In the genomic region with DNA sequence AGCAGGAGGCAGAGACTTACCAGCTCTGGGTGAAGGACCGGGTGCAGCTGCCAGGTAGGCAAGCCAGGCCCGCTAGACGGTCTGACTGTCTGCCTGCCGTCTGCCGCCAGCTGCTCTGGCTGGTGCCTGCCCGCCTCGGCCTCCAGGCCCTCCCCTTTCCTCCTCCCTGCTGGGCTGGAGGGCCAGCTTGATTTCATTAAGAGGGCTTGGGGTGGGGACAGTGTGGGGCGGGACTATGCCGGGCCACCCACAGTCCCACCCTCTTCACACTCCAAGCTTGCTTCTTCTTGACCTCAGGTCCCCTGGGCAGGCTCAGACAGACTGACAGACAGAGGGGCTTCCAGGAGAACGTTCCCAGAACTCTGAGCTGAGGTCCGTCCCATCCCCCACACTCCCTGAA, we compare ENCODE assay signal across 8 mouse cellular contexts. TPM values are rescaled to one million over a fixed set of nuclear protein-coding genes. Genes with fewer than 3 reads are reported as not detected.
DNase-seq lines count a peak whose midpoint lies in the region; ATAC-seq lines count a peak whose summit lies in the region.

A gene (minus strand): TSS at position 237 of the 400 bp plus-strand sequence.

- H3K4me3 ChIP-seq in embryonic facial prominence, embryonic 11.5 days (ENCODE audit: low read depth, low read length), result peak within 1 kb of the TSS; percentile 55
- peak within 1 kb of the TSS; percentile 51 for H3K4me3 ChIP-seq in heart, embryonic 10.5 days
- H3K4me3 ChIP-seq in kidney, embryonic 16.5 days (ENCODE audit: low read length), result peak within 1 kb of the TSS; percentile 46
- 0 out of 2 replicates have a peak within 1 kb of the TSS, but pooled peaks have one; percentile 1 for H3K4me3 ChIP-seq in liver, embryonic 16.5 days (ENCODE audit: low read depth, low read length)

- DNase-seq in frontal cortex, adult 2 months (ENCODE audit: extremely low spot score in 1 of 2, low spot score in 1 of 2), result no peak
- no peak for DNase-seq in frontal cortex, postnatal 14 days (ENCODE audit: low spot score in 2 of 2)
- peak; percentile 90 for DNase-seq in embryonic facial prominence, embryonic 11.5 days (ENCODE audit: low spot score)
- peak; percentile 85 for DNase-seq in heart, embryonic 10.5 days (ENCODE audit: low spot score)
- peak; percentile 62 for DNase-seq in ovary, postnatal 36 days (ENCODE audit: low spot score)
- DNase-seq in spleen, adult 18-20 months, result no peak

- H3K9me3 ChIP-seq in embryonic facial prominence, embryonic 11.5 days (replicated peaks; ENCODE audit: control insufficient read depth, low read length), result no peaks in the 10 kb centered on the region
- no peaks in the 10 kb centered on the region for H3K9me3 ChIP-seq in heart, embryonic 10.5 days
- H3K9me3 ChIP-seq in kidney, embryonic 16.5 days (ENCODE audit: low read length), result no peaks in the 10 kb centered on the region
- H3K9me3 ChIP-seq in liver, embryonic 16.5 days (replicated peaks; ENCODE audit: control insufficient read depth, low read length), result no peaks in the 10 kb centered on the region

- 1% methylated on average over 11 of the region's 11 CpGs for whole genome bisulfite sequencing in embryonic facial prominence, embryonic 11.5 days
- WGBS in heart, embryonic 10.5 days, result 0% methylated on average over 11 of the region's 11 CpGs
- under 1% methylated on average over 11 of the region's 11 CpGs for WGBS in kidney, embryonic 16.5 days
- 0% methylated on average over 11 of the region's 11 CpGs for WGBS in liver, embryonic 16.5 days (ENCODE audit: insufficient replicate concordance)

- peaks cover 11% of the 10 kb centered on the region for H3K4me1 ChIP-seq in embryonic facial prominence, embryonic 11.5 days (ENCODE audit: control insufficient read depth, insufficient read depth, low read length)
- peaks cover 38% of the 10 kb centered on the region for H3K4me1 ChIP-seq in heart, embryonic 10.5 days
- peaks cover 46% of the 10 kb centered on the region for H3K4me1 ChIP-seq in kidney, embryonic 16.5 days (ENCODE audit: insufficient read depth, low read length)
- peaks cover 2% of the 10 kb centered on the region; the same call in 1 of the 2 replicates for H3K4me1 ChIP-seq in liver, embryonic 16.5 days (ENCODE audit: control insufficient read depth, low read depth, low read length)

- H3K27ac ChIP-seq in embryonic facial prominence, embryonic 11.5 days (replicated peaks; ENCODE audit: low read depth, low read length), result peak within 1 kb of the TSS; percentile 92
- peak within 1 kb of the TSS; percentile 78 for H3K27ac ChIP-seq in heart, embryonic 10.5 days
- H3K27ac ChIP-seq in kidney, embryonic 16.5 days (ENCODE audit: low read length), result peak within 1 kb of the TSS; percentile 62
- no peak within 1 kb of the TSS for H3K27ac ChIP-seq in liver, embryonic 16.5 days (ENCODE audit: low read length)

- H3K9ac ChIP-seq in embryonic facial prominence, embryonic 11.5 days (replicated peaks; ENCODE audit: low read length), result peak within 1 kb of the TSS; percentile 55
- H3K9ac ChIP-seq in kidney, embryonic 16.5 days (replicated peaks; ENCODE audit: low read length), result peak within 1 kb of the TSS; percentile 58
- no peak within 1 kb of the TSS; the same call in 1 of the 2 replicates for H3K9ac ChIP-seq in liver, embryonic 16.5 days (ENCODE audit: low read depth, low read length)

- no peaks in the 10 kb centered on the region for H3K36me3 ChIP-seq in embryonic facial prominence, embryonic 11.5 days (replicated peaks; ENCODE audit: control insufficient read depth, insufficient read depth, low read depth, low read length)
- H3K36me3 ChIP-seq in heart, embryonic 10.5 days, result peaks cover under 1% of the 10 kb centered on the region; the same call in 1 of the 2 replicates
- no peaks in the 10 kb centered on the region for H3K36me3 ChIP-seq in kidney, embryonic 16.5 days (ENCODE audit: insufficient read depth, low read length)
- H3K36me3 ChIP-seq in liver, embryonic 16.5 days (ENCODE audit: control insufficient read depth, insufficient read depth), result no peaks in the 10 kb centered on the region

- no peaks in the 10 kb centered on the region for H3K27me3 ChIP-seq in embryonic facial prominence, embryonic 11.5 days (ENCODE audit: control insufficient read depth, insufficient read depth, low read length)
- peaks cover 36% of the 10 kb centered on the region for H3K27me3 ChIP-seq in heart, embryonic 10.5 days (ENCODE audit: insufficient read depth, poor library complexity, severe bottlenecking)
- H3K27me3 ChIP-seq in kidney, embryonic 16.5 days (ENCODE audit: insufficient read depth, low read length), result no peaks in the 10 kb centered on the region
- H3K27me3 ChIP-seq in liver, embryonic 16.5 days (ENCODE audit: control insufficient read depth, insufficient read depth, low read depth, low read length), result no peaks in the 10 kb centered on the region

- ATAC-seq in embryonic facial prominence, embryonic 11.5 days (replicated peaks; ENCODE audit: insufficient number of reproducible peaks, low FRiP score, low TSS enrichment, low read depth), result peak; percentile 83
- ATAC-seq in kidney, embryonic 16.5 days (ENCODE audit: low FRiP score, low TSS enrichment), result peak; percentile 92
- ATAC-seq in liver, embryonic 16.5 days (ENCODE audit: low read depth), result peak; percentile 63

- peak within 1 kb of the TSS; percentile 65 for H3K4me2 ChIP-seq in embryonic facial prominence, embryonic 11.5 days (ENCODE audit: low read depth, low read length)
- H3K4me2 ChIP-seq in kidney, embryonic 16.5 days (replicated peaks; ENCODE audit: low read depth, low read length), result peak within 1 kb of the TSS; percentile 51
- no peak within 1 kb of the TSS; the same call in 1 of the 2 replicates for H3K4me2 ChIP-seq in liver, embryonic 16.5 days (ENCODE audit: low read depth, low read length)

RNA-seq across cellular contexts. Expression of the gene that starts here (rescaled TPM):
- polyA plus RNA-seq in frontal cortex, adult 2 months (2012; rRNA removed), result 17.6 and 22.6 TPM in 2 replicates
- polyA plus RNA-seq in embryonic facial prominence, embryonic 11.5 days (2014; fragmentation: Nextera tagmentation; extraction: Ambion mirVana), result 50.8 and 54.2 TPM in 2 replicates
- 13.5 and 42.1 TPM in 2 replicates for polyA plus RNA-seq in heart, embryonic 10.5 days (2016; fragmentation: Nextera tagmentation; extraction: Ambion mirVana)
- 46.1 and 51.7 TPM in 2 replicates for polyA plus RNA-seq in kidney, embryonic 16.5 days (2015; fragmentation: Nextera tagmentation; extraction: Ambion mirVana)
- polyA plus RNA-seq in liver, embryonic 16.5 days (2015; fragmentation: Nextera tagmentation; extraction: Ambion mirVana), result 3.6 and 4.5 TPM in 2 replicates

Comparison
In these comparisons a context has a peak if more than half of its experiments do, and no peak if none do; other contexts are left out.
1. DNase-seq: peak in embryonic facial prominence, embryonic 11.5 days (single experiment), heart, embryonic 10.5 days (single experiment) and ovary, postnatal 36 days (single experiment); none in frontal cortex, adult 2 months (0 of 2), frontal cortex, postnatal 14 days (0 of 2) and spleen, adult 18-20 months (0 of 2).
2. H3K4me3 ChIP-seq: peak in every context shown above with its lines; median percentile 55 in embryonic facial prominence, embryonic 11.5 days; 51 in heart, embryonic 10.5 days; 46 in kidney, embryonic 16.5 days; 1 in liver, embryonic 16.5 days.
3. Peak in every context shown above with its lines, with median percentiles within 50 percentile points of each other: ATAC-seq.